ENCODE assay signal across 13 mouse cellular contexts in the genomic region with DNA sequence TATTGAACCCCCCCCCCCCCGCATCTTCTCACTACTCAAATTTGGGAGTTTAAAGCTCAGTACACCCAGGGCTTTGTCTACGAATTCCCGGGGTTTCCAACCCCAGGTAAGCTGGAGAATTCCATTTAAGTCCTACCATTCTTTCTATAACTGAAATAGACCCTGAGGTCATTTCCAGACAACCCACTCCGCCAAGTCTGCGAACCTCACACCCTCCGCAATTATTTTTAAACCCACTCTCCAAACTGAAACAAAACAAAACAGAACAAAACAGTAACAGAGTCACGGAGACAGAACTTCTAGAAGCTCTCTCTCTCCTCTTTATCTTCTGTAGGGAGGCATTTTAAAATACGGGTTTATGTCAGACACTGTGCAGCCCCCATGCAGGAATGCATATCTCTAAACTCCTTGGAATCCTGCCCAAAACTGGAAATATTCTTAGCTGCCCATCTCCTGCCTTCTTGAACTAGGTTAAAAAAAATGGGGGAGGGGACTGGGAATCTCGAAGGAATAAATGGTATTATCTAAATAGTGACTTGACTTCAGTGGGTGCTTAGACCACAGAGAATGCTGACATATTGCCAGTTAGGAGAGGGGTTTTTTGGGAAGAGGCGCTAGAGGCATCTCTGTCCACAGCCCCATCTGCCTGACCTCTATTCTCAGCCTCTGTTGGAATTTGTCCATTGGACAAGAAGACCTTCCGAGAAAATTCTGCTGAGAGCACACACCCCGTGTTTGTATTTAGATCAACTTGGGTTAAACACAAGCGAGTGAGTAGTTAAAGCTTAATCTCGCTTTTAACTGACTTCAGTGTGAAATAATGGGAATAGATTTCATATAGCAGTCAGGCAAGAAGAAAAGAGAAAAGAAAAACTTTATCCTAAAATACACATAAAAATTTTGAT. TPM values are rescaled to one million over a fixed set of nuclear protein-coding genes. Genes with fewer than 3 reads are reported as not detected.
A peak's percentile ranks its signal among the peaks of the same experiment; 100 is the strongest.
DNase-seq lines count a peak whose midpoint lies in the region; ATAC-seq and TF ChIP-seq lines count a peak whose summit lies in the region.
"Had no signal": no experiment of that assay in that cellular context is flagged by ENCODE, and none has a peak within 500 bp of the region (broad histone marks: within the 10 kb centered on the region; RNA-seq: fewer than 3 reads in every experiment).

No protein-coding gene starts in this region.

- ATAC-seq in lung, embryonic 14.5 days (ENCODE audit: insufficient read depth), result peak; percentile 53; the same call in 1 of the 2 replicates
- ATAC-seq in intestine, embryonic 16.5 days, result peak; percentile 57
- ATAC-seq in stomach, embryonic 16.5 days (ENCODE audit: insufficient read depth, low FRiP score), result 0 out of 2 replicates have a peak, but pooled peaks have one; percentile 21
- no peak for ATAC-seq in forebrain, embryonic 14.5 days
- ATAC-seq: forebrain, embryonic 15.5 days had no signal

- intact Hi-C loops in heart, adult 2 months (cut with DNase I), result no loop called here

- H3K4me1 ChIP-seq in heart, adult 2 months (ENCODE audit: control insufficient read depth, insufficient read depth, low read length), result peaks cover 17% of the 10 kb centered on the region
- H3K4me1 ChIP-seq in lung, embryonic 14.5 days (ENCODE audit: insufficient read depth), result peaks cover 13% of the 10 kb centered on the region; the same call in 1 of the 2 replicates
- H3K4me1 ChIP-seq in intestine, embryonic 16.5 days (ENCODE audit: control insufficient read depth, insufficient read depth, low read length), result peaks cover 9% of the 10 kb centered on the region
- peaks cover 34% of the 10 kb centered on the region for H3K4me1 ChIP-seq in stomach, embryonic 16.5 days (ENCODE audit: control insufficient read depth, insufficient read depth, low read length)
- H3K4me1 ChIP-seq in forebrain, embryonic 14.5 days (ENCODE audit: control insufficient read depth, insufficient read depth, low read length), result no peaks in the 10 kb centered on the region
- H3K4me1 ChIP-seq: forebrain, embryonic 15.5 days had no signal

- peak overlapping the region; percentile 63 for H3K27ac ChIP-seq in heart, adult 2 months
- H3K27ac ChIP-seq in lung, embryonic 14.5 days (ENCODE audit: low read depth), result peak overlapping the region; percentile 70
- peak overlapping the region; percentile 50 for H3K27ac ChIP-seq in intestine, embryonic 16.5 days (ENCODE audit: low read length)
- H3K27ac ChIP-seq in stomach, embryonic 16.5 days (ENCODE audit: low read length), result peak overlapping the region; percentile 72
- H3K27ac ChIP-seq in forebrain, embryonic 14.5 days (ENCODE audit: low read depth, low read length), result no peak overlapping the region
- H3K27ac ChIP-seq: forebrain, embryonic 15.5 days had no signal

- H3K36me3 ChIP-seq in heart, adult 2 months (ENCODE audit: control insufficient read depth, insufficient read depth, low read length), result peaks cover 45% of the 10 kb centered on the region
- 0 out of 2 replicates have a peak, but pooled peaks cover 8% of the 10 kb centered on the region for H3K36me3 ChIP-seq in lung, embryonic 14.5 days (ENCODE audit: insufficient read depth)
- H3K36me3 ChIP-seq in intestine, embryonic 16.5 days (ENCODE audit: control insufficient read depth, insufficient read depth, low read length), result peaks cover 3% of the 10 kb centered on the region; the same call in 1 of the 2 replicates
- H3K36me3 ChIP-seq in stomach, embryonic 16.5 days (ENCODE audit: control insufficient read depth, insufficient read depth, low read length), result no peaks in the 10 kb centered on the region
- no peaks in the 10 kb centered on the region for H3K36me3 ChIP-seq in forebrain, embryonic 14.5 days (ENCODE audit: control insufficient read depth, insufficient read depth, low read length)
- H3K36me3 ChIP-seq: forebrain, embryonic 15.5 days had no signal

- no peak for DNase-seq in heart, adult 2 months
- no peak for DNase-seq in heart, adult 9 months (ENCODE audit: low spot score in 2 of 2)
- DNase-seq in lung, embryonic 14.5 days, result peak; percentile 86
- no peak for DNase-seq in lung, postnatal 10 days
- no peak for DNase-seq in cerebellum, adult 11-12 months
- no peak for DNase-seq in forebrain, embryonic 14.5 days (ENCODE audit: low spot score)
- DNase-seq: cerebellum, adult 9-11 months; gastrocnemius, postnatal 14 days; right cerebral cortex, postnatal 4 days; thymus, adult 18-20 months had no signal

- H3K4me3 ChIP-seq in heart, adult 2 months, result no peak overlapping the region
- H3K4me3 ChIP-seq in lung, embryonic 14.5 days (ENCODE audit: low read depth, low read length), result no peak overlapping the region
- no peak overlapping the region for H3K4me3 ChIP-seq in intestine, embryonic 16.5 days (ENCODE audit: low read length)
- no peak overlapping the region for H3K4me3 ChIP-seq in stomach, embryonic 16.5 days (replicated peaks; ENCODE audit: low read length)
- H3K4me3 ChIP-seq in forebrain, embryonic 14.5 days (ENCODE audit: low read depth, low read length), result no peak overlapping the region
- H3K4me3 ChIP-seq: forebrain, embryonic 15.5 days had no signal

- no peak for TF ChIP-seq CTCF in heart, adult 2 months (IDR thresholded peaks at IDR 0.05)
- TF ChIP-seq CTCF in lung, embryonic 14.5 days (IDR thresholded peaks at IDR 0.05; ENCODE audit: low read depth), result no peak

- WGBS in heart, adult 2 months, result 22% methylated on average over 14 of the region's 14 CpGs
- WGBS in lung, embryonic 14.5 days, result 43% methylated on average over 14 of the region's 14 CpGs
- 49% methylated on average over 14 of the region's 14 CpGs for WGBS in intestine, embryonic 16.5 days
- 33% methylated on average over 14 of the region's 14 CpGs for WGBS in stomach, embryonic 16.5 days
- WGBS in forebrain, embryonic 14.5 days, result 83% methylated on average over 14 of the region's 14 CpGs

- TF ChIP-seq POLR2A in heart, adult 2 months (IDR thresholded peaks at IDR 0.05; ENCODE audit: insufficient read depth, low read depth, low read length), result no peak

- H3K27me3 ChIP-seq in heart, adult 2 months (ENCODE audit: control insufficient read depth, insufficient read depth, low read length), result no peaks in the 10 kb centered on the region
- H3K27me3 ChIP-seq in lung, embryonic 14.5 days (ENCODE audit: insufficient read depth, low read length), result no peaks in the 10 kb centered on the region
- H3K27me3 ChIP-seq in intestine, embryonic 16.5 days (replicated peaks; ENCODE audit: control insufficient read depth, insufficient read depth, low read length), result no peaks in the 10 kb centered on the region
- no peaks in the 10 kb centered on the region for H3K27me3 ChIP-seq in stomach, embryonic 16.5 days (ENCODE audit: control insufficient read depth, insufficient read depth, low read length)
- no peaks in the 10 kb centered on the region for H3K27me3 ChIP-seq in forebrain, embryonic 14.5 days (replicated peaks; ENCODE audit: control insufficient read depth, insufficient read depth, low read length)
- H3K27me3 ChIP-seq: forebrain, embryonic 15.5 days had no signal

- TF ChIP-seq EP300 in heart, adult 2 months (IDR thresholded peaks at IDR 0.05; ENCODE audit: insufficient read depth, low read depth, low read length), result no peak

- H3K9me3 ChIP-seq in lung, embryonic 14.5 days (ENCODE audit: low read depth, low read length), result no peaks in the 10 kb centered on the region
- no peaks in the 10 kb centered on the region for H3K9me3 ChIP-seq in intestine, embryonic 16.5 days (ENCODE audit: control insufficient read depth, low read length)
- no peaks in the 10 kb centered on the region for H3K9me3 ChIP-seq in stomach, embryonic 16.5 days (replicated peaks; ENCODE audit: control insufficient read depth, low read length)
- no peaks in the 10 kb centered on the region for H3K9me3 ChIP-seq in forebrain, embryonic 14.5 days (replicated peaks; ENCODE audit: control insufficient read depth, low read length)
- H3K9me3 ChIP-seq: forebrain, embryonic 15.5 days had no signal

- no peaks in the 10 kb centered on the region for H3K79me2 ChIP-seq in heart, adult 2 months (replicated peaks; ENCODE audit: control insufficient read depth, insufficient read depth, low read length)

- H3K4me2 ChIP-seq in lung, embryonic 14.5 days, result peak overlapping the region; percentile 45
- no peak overlapping the region for H3K4me2 ChIP-seq in intestine, embryonic 16.5 days (ENCODE audit: low read depth, low read length)
- peak overlapping the region; percentile 42 for H3K4me2 ChIP-seq in stomach, embryonic 16.5 days (ENCODE audit: low read depth, low read length)
- H3K4me2 ChIP-seq in forebrain, embryonic 14.5 days (ENCODE audit: low read length), result no peak overlapping the region
- H3K4me2 ChIP-seq: forebrain, embryonic 15.5 days had no signal

- peak overlapping the region; percentile 20; the same call in 1 of the 2 replicates for H3K9ac ChIP-seq in heart, adult 2 months (ENCODE audit: low read depth, low read length)
- no peak overlapping the region for H3K9ac ChIP-seq in lung, embryonic 14.5 days
- no peak overlapping the region for H3K9ac ChIP-seq in intestine, embryonic 16.5 days (ENCODE audit: low read depth, low read length)
- H3K9ac ChIP-seq in stomach, embryonic 16.5 days (ENCODE audit: low read length), result no peak overlapping the region
- H3K9ac ChIP-seq in forebrain, embryonic 14.5 days (ENCODE audit: low read length), result no peak overlapping the region
- H3K9ac ChIP-seq: forebrain, embryonic 15.5 days had no signal

RNA-seq across cellular contexts. Expression of gene A930033H14Rik, which starts 50.3 kb away (rescaled TPM):
- 1 to 10 TPM; 1.1 TPM for total RNA-seq in heart, adult 2 months (2021)
- 0.61 TPM in 2 replicates for polyA plus RNA-seq in heart, adult 2 months (2012; rRNA removed)
- 1.8 and 1.9 TPM in 2 replicates for polyA plus RNA-seq in lung, embryonic 14.5 days (2014; fragmentation: Nextera tagmentation; extraction: Ambion mirVana)
- polyA plus RNA-seq in intestine, embryonic 16.5 days (2015; fragmentation: Nextera tagmentation; extraction: Ambion mirVana), result 0.93 and 1.0 TPM in 2 replicates
- 1.8 and 2.0 TPM in 2 replicates for polyA plus RNA-seq in stomach, embryonic 16.5 days (2015; fragmentation: Nextera tagmentation; extraction: Ambion mirVana)
- 0.71 and 1.0 TPM in 2 replicates for polyA plus RNA-seq in forebrain, embryonic 14.5 days (2014; fragmentation: Nextera tagmentation; extraction: Ambion mirVana)

Comparison
In these comparisons a context has a peak if more than half of its experiments do, and no peak if none do; other contexts are left out.
1. H3K4me2 ChIP-seq: peak in lung, embryonic 14.5 days (single experiment) and stomach, embryonic 16.5 days (single experiment); none in intestine, embryonic 16.5 days (single experiment) and forebrain, embryonic 14.5 days (single experiment).